Mouse (Mus musculus) bone marrow macrophage, adult 2 months (primary cell): ENCODE results near the gene Rbpms2.

Experiments
- CTCF ChIP-seq: IDR thresholded peaks from 2 replicates; pipeline ENCODE4 v1.5.1; 2012; ENCODE audit warnings: low read depth, mild to moderate bottlenecking, low read length, moderate library complexity
- POLR2A ChIP-seq: IDR thresholded peaks from 2 replicates; pipeline ENCODE4 v1.6.1; 2012; ENCODE audit warnings: mild to moderate bottlenecking, low read depth, low read length, borderline replicate concordance

- no peak for TF ChIP-seq POLR2A
- TF ChIP-seq CTCF: no peak
Measured at GRCm38 (mm10) chr9:65622826-65623225, 6.6 kb upstream of the Rbpms2 start.
